Mouse (Mus musculus): ENCODE measurements around the gene Usp2. TPM values are rescaled to one million over a fixed set of nuclear protein-coding genes. Genes with fewer than 3 reads are reported as not detected.

Gene Usp2
- polyA plus RNA-seq, 1 experiment = 3.2 TPM

GRCm38 (mm10) chr9:44115599-44115998 lies 48.8 kb downstream of the Usp2 start:
- TF ChIP-seq POLR2A (IDR thresholded peaks at IDR 0.05; ENCODE audit: borderline replicate concordance, low read depth, low read length) = no peak
- no peak; the same call in 1 of the 2 replicates for TF ChIP-seq CTCF (IDR thresholded peaks at IDR 0.05; ENCODE audit: low read depth, low read length)
- Histone ChIP-seq H3K27ac (ENCODE audit: insufficient read depth, low read depth, low read length) (no peak overlapping the region), H3K4me3 (ENCODE audit: insufficient read depth, low read length) (no peak overlapping the region), H3K4me1 (ENCODE audit: control insufficient read depth, insufficient read depth, low read length) (peaks cover 2% of the 10 kb centered on the region; the same call in 1 of the 2 replicates)

- H3K4me3 ChIP-seq (ENCODE audit: insufficient read depth, low read length) = no peak overlapping the region
- H3K4me1 ChIP-seq (ENCODE audit: control insufficient read depth, insufficient read depth, low read length) = peaks cover 2% of the 10 kb centered on the region; the same call in 1 of the 2 replicates
- no peak overlapping the region for H3K27ac ChIP-seq (ENCODE audit: insufficient read depth, low read depth, low read length)
- TF ChIP-seq POLR2A (IDR thresholded peaks at IDR 0.05; ENCODE audit: borderline replicate concordance, low read depth, low read length) (no peak), CTCF (IDR thresholded peaks at IDR 0.05; ENCODE audit: low read depth, low read length) (no peak)
Observed at GRCm38 (mm10) chr9:44116182-44116581, 49.4 kb downstream of the Usp2 start.

GRCm38 (mm10) chr9:44119011-44119410 lies 52.2 kb downstream of the Usp2 start:
- H3K4me1 ChIP-seq (ENCODE audit: control insufficient read depth, insufficient read depth, low read length) = peaks cover 2% of the 10 kb centered on the region; the same call in 1 of the 2 replicates
- no peak overlapping the region for H3K27ac ChIP-seq (ENCODE audit: insufficient read depth, low read depth, low read length)
- TF ChIP-seq CTCF (IDR thresholded peaks at IDR 0.05; ENCODE audit: low read depth, low read length) = peak; percentile 73
- no peak for TF ChIP-seq POLR2A (IDR thresholded peaks at IDR 0.05; ENCODE audit: borderline replicate concordance, low read depth, low read length)
- no peak overlapping the region for H3K4me3 ChIP-seq (ENCODE audit: insufficient read depth, low read length)

GRCm38 (mm10) chr9:44119948-44120465 lies 53.2 kb downstream of the Usp2 start:
- Histone ChIP-seq H3K27ac (ENCODE audit: insufficient read depth, low read depth, low read length) (no peak overlapping the region), H3K4me1 (ENCODE audit: control insufficient read depth, insufficient read depth, low read length) (no peaks in the 10 kb centered on the region), H3K4me3 (ENCODE audit: insufficient read depth, low read length) (no peak overlapping the region)
- no peak for TF ChIP-seq POLR2A (IDR thresholded peaks at IDR 0.05; ENCODE audit: borderline replicate concordance, low read depth, low read length)
- no peak for TF ChIP-seq CTCF (IDR thresholded peaks at IDR 0.05; ENCODE audit: low read depth, low read length)

- peaks cover 18% of the 10 kb centered on the region for H3K4me1 ChIP-seq (ENCODE audit: control insufficient read depth, insufficient read depth, low read length)
- H3K4me3 ChIP-seq (ENCODE audit: insufficient read depth, low read length) = no peak overlapping the region
- no peak overlapping the region for H3K27ac ChIP-seq (ENCODE audit: insufficient read depth, low read depth, low read length)
- no peak for TF ChIP-seq CTCF (IDR thresholded peaks at IDR 0.05; ENCODE audit: low read depth, low read length)
- no peak for TF ChIP-seq POLR2A (IDR thresholded peaks at IDR 0.05; ENCODE audit: borderline replicate concordance, low read depth, low read length)
Observed at GRCm38 (mm10) chr9:44124317-44124716, 57.5 kb downstream of the Usp2 start.

GRCm38 (mm10) chr9:44125026-44125425 lies 58.2 kb downstream of the Usp2 start:
- H3K27ac ChIP-seq (ENCODE audit: insufficient read depth, low read depth, low read length) = no peak overlapping the region
- no peak overlapping the region for H3K4me3 ChIP-seq (ENCODE audit: insufficient read depth, low read length)
- peaks cover 24% of the 10 kb centered on the region for H3K4me1 ChIP-seq (ENCODE audit: control insufficient read depth, insufficient read depth, low read length)
- no peak for TF ChIP-seq POLR2A (IDR thresholded peaks at IDR 0.05; ENCODE audit: borderline replicate concordance, low read depth, low read length)
- no peak for TF ChIP-seq CTCF (IDR thresholded peaks at IDR 0.05; ENCODE audit: low read depth, low read length)

GRCm38 (mm10) chr9:44125546-44126428 lies 59.0 kb downstream of the Usp2 start:
- TF ChIP-seq POLR2A (IDR thresholded peaks at IDR 0.05; ENCODE audit: borderline replicate concordance, low read depth, low read length) (no peak), CTCF (IDR thresholded peaks at IDR 0.05; ENCODE audit: low read depth, low read length) (peak; percentile 86)
- Histone ChIP-seq H3K27ac (ENCODE audit: insufficient read depth, low read depth, low read length) (no peak overlapping the region), H3K4me1 (ENCODE audit: control insufficient read depth, insufficient read depth, low read length) (peaks cover 27% of the 10 kb centered on the region), H3K4me3 (ENCODE audit: insufficient read depth, low read length) (no peak overlapping the region)

GRCm38 (mm10) chr9:44126746-44127145 lies 59.9 kb downstream of the Usp2 start:
- H3K27ac ChIP-seq (ENCODE audit: insufficient read depth, low read depth, low read length) = no peak overlapping the region
- no peak for TF ChIP-seq CTCF (IDR thresholded peaks at IDR 0.05; ENCODE audit: low read depth, low read length)
- TF ChIP-seq POLR2A (IDR thresholded peaks at IDR 0.05; ENCODE audit: borderline replicate concordance, low read depth, low read length) = no peak
- H3K4me3 ChIP-seq (ENCODE audit: insufficient read depth, low read length) = no peak overlapping the region
- H3K4me1 ChIP-seq (ENCODE audit: control insufficient read depth, insufficient read depth, low read length) = peaks cover 27% of the 10 kb centered on the region

GRCm38 (mm10) chr9:44127351-44127801 lies 60.6 kb downstream of the Usp2 start:
- no peak overlapping the region for H3K27ac ChIP-seq (ENCODE audit: insufficient read depth, low read depth, low read length)
- TF ChIP-seq CTCF (IDR thresholded peaks at IDR 0.05; ENCODE audit: low read depth, low read length) (no peak), POLR2A (IDR thresholded peaks at IDR 0.05; ENCODE audit: borderline replicate concordance, low read depth, low read length) (no peak)
- H3K4me1 ChIP-seq (ENCODE audit: control insufficient read depth, insufficient read depth, low read length) = peaks cover 27% of the 10 kb centered on the region
- H3K4me3 ChIP-seq (ENCODE audit: insufficient read depth, low read length) = no peak overlapping the region

- Histone ChIP-seq H3K4me1 (ENCODE audit: control insufficient read depth, insufficient read depth, low read length) (peaks cover 27% of the 10 kb centered on the region), H3K27ac (ENCODE audit: insufficient read depth, low read depth, low read length) (no peak overlapping the region)
- TF ChIP-seq POLR2A (IDR thresholded peaks at IDR 0.05; ENCODE audit: borderline replicate concordance, low read depth, low read length) (no peak), CTCF (IDR thresholded peaks at IDR 0.05; ENCODE audit: low read depth, low read length) (no peak)
Observed at GRCm38 (mm10) chr9:44129633-44130032, 62.8 kb downstream of the Usp2 start.

More at GRCm38 (mm10) chr9:44129633-44130032, 62.8 kb downstream of the Usp2 start:
- peak overlapping the region; percentile 45 for H3K4me3 ChIP-seq (ENCODE audit: insufficient read depth, low read length)
